Mouse (Mus musculus) midbrain, embryonic 14.5 days (tissue): Measurements from ENCODE around the gene Gpr101. TPM values are rescaled to one million over a fixed set of nuclear protein-coding genes. Genes with fewer than 3 reads are reported as not detected.

Source experiments
- ATAC-seq: fragments of 200-750 bp; cut with Nextera tagmentation; 2 replicates; pipeline ENCODE4 v1.8.0; 2017; ENCODE audit warnings: moderate number of reproducible peaks, moderate library complexity; ENCODE audit not compliant: low FRiP score, low TSS enrichment
- DNase-seq: peaks from one replicate; pipeline ENCODE4 v3.0.0-alpha.2; 2015
- H3K27ac ChIP-seq: fragments of 300-500 bp; sonication (generic); replicated peaks from 2 replicates; pipeline ENCODE4 v1.5.1; 2014; ENCODE audit warnings: mild to moderate bottlenecking, low read depth, low read length, moderate library complexity
- H3K27me3 ChIP-seq: fragments of 300-500 bp; sonication (generic); 2 replicates; pipeline ENCODE4 v1.6.1; 2014; ENCODE audit warnings: low read length, control low read depth, mixed read lengths; ENCODE audit not compliant: control insufficient read depth, insufficient read depth
- H3K36me3 ChIP-seq: fragments of 300-500 bp; sonication (generic); 2 replicates; pipeline ENCODE4 v1.6.1; 2014; ENCODE audit warnings: low read length, control low read depth; ENCODE audit not compliant: control insufficient read depth, insufficient read depth
- H3K4me1 ChIP-seq: fragments of 300-500 bp; sonication (generic); 2 replicates; pipeline ENCODE4 v1.6.1; 2014; ENCODE audit warnings: mild to moderate bottlenecking, antibody characterized with exemption, low read length, control low read depth; ENCODE audit not compliant: control insufficient read depth, insufficient read depth
- H3K4me2 ChIP-seq: fragments of 300-500 bp; sonication (generic); 2 replicates; pipeline ENCODE4 v1.6.1; 2014; ENCODE audit warnings: mild to moderate bottlenecking, low read length, moderate library complexity
- H3K4me3 ChIP-seq: fragments of 300-500 bp; sonication (generic); replicated peaks from 2 replicates; pipeline ENCODE4 v1.5.1; 2014; ENCODE audit warnings: low read depth, low read length
- H3K9ac ChIP-seq: fragments of 300-500 bp; sonication (generic); replicated peaks from 2 replicates; pipeline ENCODE4 v1.6.1; 2014; ENCODE audit warnings: mild to moderate bottlenecking, low read length, moderate library complexity
- H3K9me3 ChIP-seq: fragments of 300-500 bp; sonication (generic); 2 replicates; pipeline ENCODE4 v1.6.1; 2016; ENCODE audit warnings: low read length, control low read depth, mixed read lengths; ENCODE audit not compliant: control insufficient read depth
- WGBS: fragments of 180-500 bp; shearing (Covaris S2); extraction: QIAGEN DNeasy Blood & Tissue Kit; methylation state at CpG from one replicate; pipeline ENCODE4 v1.1.7; 2014; 5-methylcytosine and 5-hydroxymethylcytosine counted together
- polyA plus RNA-seq: library from polyadenylated mRNA; unstranded; fragments of >200 nt; fragmentation: Nextera tagmentation; extraction: Ambion mirVana; gene quantifications from 2 replicates; pipeline ENCODE4 v1.2.1, GENCODE M21; 2014

The Gpr101 gene
- 0.22 TPM in 2 replicates for polyA plus RNA-seq

DNA sequence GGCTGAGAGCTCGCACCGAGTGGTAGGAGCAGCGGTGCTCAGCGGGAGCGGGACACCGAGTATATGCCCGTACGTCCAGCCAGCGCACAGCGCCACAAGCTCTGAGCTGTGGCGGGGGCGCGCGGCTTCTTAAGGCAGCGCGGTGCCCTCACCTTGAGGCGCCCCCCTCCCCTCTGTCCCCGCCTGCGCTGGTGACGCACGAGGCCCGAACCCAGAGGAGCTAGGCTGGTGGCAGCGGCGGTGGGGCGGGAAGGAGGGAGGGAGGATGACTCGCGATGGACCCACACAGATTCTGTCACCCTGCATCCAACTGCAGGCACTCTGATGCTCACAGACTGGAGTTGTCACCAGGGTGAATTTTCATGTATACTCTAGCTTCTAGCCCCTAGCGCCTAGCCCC is at the start of gene Gpr101:
Gene Gpr101 (minus strand): TSS at position 124 of the 400 bp plus-strand sequence.
- Histone ChIP-seq H3K4me1 (no peaks in the 10 kb centered on the region), H3K9ac (peak within 1 kb of the TSS; percentile 36), H3K4me3 (peak within 1 kb of the TSS; percentile 38), H3K27me3 (no peaks in the 10 kb centered on the region), H3K4me2 (peak within 1 kb of the TSS; percentile 68), H3K27ac (no peak within 1 kb of the TSS), H3K9me3 (no peaks in the 10 kb centered on the region), H3K36me3 (no peaks in the 10 kb centered on the region)
- DNase-seq = peak; percentile 63
- peak; percentile 53; the same call in 1 of the 2 replicates for ATAC-seq
- WGBS = 19% methylated on average over 23 of the region's 28 CpGs

DNA sequence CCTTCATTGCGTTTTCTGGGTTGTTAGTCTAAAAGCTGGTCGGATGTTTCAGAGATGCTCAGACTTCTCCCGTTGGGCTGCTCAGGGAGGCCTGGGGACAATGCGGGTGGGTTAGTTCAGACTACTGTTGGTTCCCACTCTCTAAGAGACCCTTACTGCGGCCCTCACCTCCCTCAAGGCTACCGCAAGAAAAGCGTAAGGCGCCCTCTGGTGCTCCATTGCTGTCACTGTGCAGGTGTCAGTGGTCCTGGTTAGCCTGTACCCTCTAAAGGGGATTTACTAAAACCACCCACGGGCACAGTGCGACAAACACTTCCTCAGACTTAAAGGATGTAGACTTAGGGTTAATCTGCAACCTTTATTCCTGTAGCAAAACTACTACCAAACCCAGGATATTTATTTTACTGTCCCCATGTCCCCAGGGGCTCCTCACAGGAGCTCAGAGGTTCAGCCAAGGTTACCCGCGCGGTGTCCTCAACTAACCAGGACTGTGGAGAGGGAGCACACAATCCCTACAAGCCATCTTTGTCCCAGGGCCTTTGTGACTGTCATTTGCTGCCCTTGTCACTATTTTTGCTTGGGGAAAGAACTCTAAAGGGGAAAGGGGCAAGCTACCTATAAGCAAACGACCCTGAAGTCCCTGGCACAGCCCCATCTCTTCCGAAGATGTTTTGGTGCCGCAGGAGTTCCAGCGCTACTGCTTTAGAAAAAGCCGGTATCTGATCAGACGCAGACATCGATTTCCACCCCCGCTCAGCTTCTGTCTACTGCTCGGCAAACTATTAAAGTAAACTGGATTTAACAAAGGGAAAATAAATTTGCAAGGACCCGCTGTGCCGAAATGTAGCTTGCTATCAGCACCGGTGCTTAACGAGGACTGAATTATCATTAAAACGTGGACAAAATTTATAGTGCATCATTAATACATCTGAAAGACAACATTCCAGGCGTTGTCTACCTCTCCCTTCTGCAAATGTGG is 17.8 kb upstream of the Gpr101 start:
- DNase-seq = peak; percentile 40
- no peaks in the 10 kb centered on the region for H3K27me3 ChIP-seq
- ATAC-seq = peak; percentile 46; the same call in 1 of the 2 replicates
- peak overlapping the region; percentile 47 for H3K4me2 ChIP-seq
- no peaks in the 10 kb centered on the region for H3K4me1 ChIP-seq
- H3K4me3 ChIP-seq = peak overlapping the region; percentile 13; the same call in 1 of the 2 replicates
- no peaks in the 10 kb centered on the region for H3K36me3 ChIP-seq
- H3K9me3 ChIP-seq = no peaks in the 10 kb centered on the region
- H3K9ac ChIP-seq = no peak overlapping the region
- 36% methylated on average over 28 of the region's 28 CpGs for WGBS
- 0 out of 2 replicates have a peak overlapping the region, but pooled peaks have one; percentile 13 for H3K27ac ChIP-seq

DNA sequence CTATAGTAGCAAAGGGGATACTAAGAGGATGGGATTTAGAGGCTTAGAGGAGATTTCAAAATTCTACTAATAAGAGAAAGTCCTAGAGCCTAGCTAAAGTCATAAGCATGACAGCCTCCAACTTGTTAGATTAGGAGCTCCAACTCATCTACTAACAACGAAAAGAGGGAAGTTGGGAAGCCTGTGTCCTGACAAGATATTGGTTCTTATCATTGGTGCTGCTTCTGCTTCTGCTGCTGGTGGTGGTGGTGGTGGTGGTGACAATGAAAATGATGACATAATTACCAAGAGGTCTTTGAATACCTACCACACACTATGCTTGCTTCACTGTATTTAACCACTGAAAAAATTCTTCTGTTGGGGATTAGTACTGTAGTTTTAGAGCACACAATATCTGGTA is 2.7 kb upstream of the Gpr101 start:
- Histone ChIP-seq H3K4me2 (no peak overlapping the region), H3K27me3 (no peaks in the 10 kb centered on the region), H3K36me3 (no peaks in the 10 kb centered on the region), H3K4me3 (no peak overlapping the region), H3K9me3 (no peaks in the 10 kb centered on the region), H3K9ac (no peak overlapping the region), H3K4me1 (no peaks in the 10 kb centered on the region), H3K27ac (no peak overlapping the region)
- WGBS = 86% methylated on average over 1 of the region's 1 CpGs
- ATAC-seq (no peak), DNase-seq (no peak)

Other genes starting within 250 kb of the Gpr101 start
- gene Arhgef6, start 165.0 kb downstream of the Gpr101 start, polyA plus RNA-seq = 6.6 and 9.4 TPM in 2 replicates
- 187 and 248 TPM in 2 replicates for gene Rbmx, start 110.7 kb downstream of the Gpr101 start, polyA plus RNA-seq
- not detected in 2 replicates for gene Gm364, start 94.6 kb downstream of the Gpr101 start, polyA plus RNA-seq